Mouse (Mus musculus) heart, embryonic 15.5 days (tissue): ENCODE data around the gene Wdfy3. TPM values are rescaled to one million over a fixed set of nuclear protein-coding genes. Genes with fewer than 3 reads are reported as not detected.
A peak's percentile ranks its signal among the peaks of the same experiment; 100 is the strongest.
"Not testable (repeated sequence)": the region's sequence is repeated elsewhere in the genome, so short reads cannot be mapped to it uniquely, and the experiment has no call there.

Experiments
- ATAC-seq: fragments of 200-750 bp; cut with Nextera tagmentation; replicated peaks from 2 replicates; pipeline ENCODE4 v1.8.0; 2017; ENCODE audit warnings: low read depth, moderate TSS enrichment; ENCODE audit not compliant: insufficient number of reproducible peaks, insufficient read depth, low FRiP score
- H3K27ac ChIP-seq: fragments of 300-500 bp; sonication (generic); 2 replicates; pipeline ENCODE4 v1.5.1; 2015; ENCODE audit warnings: mild to moderate bottlenecking, inconsistent platforms
- H3K27me3 ChIP-seq: fragments of 300-500 bp; sonication (generic); 2 replicates; pipeline ENCODE4 v1.6.1; 2015; ENCODE audit warnings: inconsistent platforms
- H3K36me3 ChIP-seq: fragments of 300-500 bp; sonication (generic); 2 replicates; pipeline ENCODE4 v1.6.1; 2015; ENCODE audit warnings: mild to moderate bottlenecking, inconsistent platforms
- H3K4me1 ChIP-seq: fragments of 300-500 bp; sonication (generic); replicated peaks from 2 replicates; pipeline ENCODE4 v1.6.1; 2015; ENCODE audit warnings: inconsistent platforms
- H3K4me2 ChIP-seq: fragments of 300-500 bp; sonication (generic); 2 replicates; pipeline ENCODE4 v1.6.1; 2015; ENCODE audit warnings: inconsistent platforms, mild to moderate bottlenecking, moderate library complexity
- H3K4me3 ChIP-seq: fragments of 300-500 bp; sonication (generic); 2 replicates; pipeline ENCODE4 v1.5.1; 2015; ENCODE audit warnings: mild to moderate bottlenecking, inconsistent platforms
- H3K9ac ChIP-seq: fragments of 300-500 bp; sonication (generic); 2 replicates; pipeline ENCODE4 v1.6.1; 2015; ENCODE audit warnings: mild to moderate bottlenecking, inconsistent platforms
- H3K9me3 ChIP-seq: fragments of 300-500 bp; sonication (generic); replicated peaks from 2 replicates; pipeline ENCODE4 v1.6.1; 2016; ENCODE audit warnings: inconsistent platforms
- WGBS: fragments of 180-500 bp; shearing (Covaris S2); methylation state at CpG from one replicate; pipeline ENCODE4 v1.1.7; 2015; ENCODE audit warnings: mixed read lengths; 5-methylcytosine and 5-hydroxymethylcytosine counted together
- polyA plus RNA-seq: library from polyadenylated mRNA; unstranded; fragments of >200 nt; fragmentation: Nextera tagmentation; extraction: Ambion mirVana; gene quantifications from 2 replicates; pipeline ENCODE4 v1.2.1, GENCODE M21; 2015

The Wdfy3 gene
- polyA plus RNA-seq, 1 experiment from 2014 or later: 8.7 TPM

DNA sequence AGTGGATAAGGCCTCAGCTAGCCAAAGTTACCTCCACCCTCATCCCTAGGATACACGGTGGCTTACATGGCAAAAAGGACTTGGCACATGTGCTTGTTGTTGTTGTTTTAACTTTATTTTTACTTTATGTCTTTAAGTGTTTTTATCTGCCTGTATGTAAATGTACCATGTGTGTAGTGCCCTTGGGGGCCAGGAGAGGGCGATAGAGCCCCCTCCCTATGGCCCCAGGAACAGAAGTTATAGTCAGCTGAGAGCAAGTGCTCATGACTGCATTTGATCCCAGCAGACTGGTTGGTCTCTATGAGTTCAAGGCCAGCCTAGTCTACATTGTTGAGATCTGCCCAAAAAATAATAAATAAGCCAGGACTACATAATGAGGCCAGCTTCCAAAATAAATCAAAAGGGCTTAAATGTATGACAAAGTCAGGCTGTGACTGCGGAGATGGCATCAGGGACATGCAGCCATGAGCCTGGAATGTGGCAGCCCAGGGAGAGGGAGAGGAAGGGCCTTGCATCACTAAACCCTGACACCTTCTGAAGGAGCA lies 74.2 kb downstream of the Wdfy3 start:
- Histone ChIP-seq H3K9ac (no peak overlapping the region), H3K27me3 (no peaks in the 10 kb centered on the region), H3K27ac (no peak overlapping the region), H3K4me1 (peaks cover 17% of the 10 kb centered on the region), H3K9me3 (no peaks in the 10 kb centered on the region), H3K4me3 (no peak overlapping the region), H3K36me3 (no peaks in the 10 kb centered on the region), H3K4me2 (no peak overlapping the region)
- WGBS: 72% methylated on average over 3 of the region's 3 CpGs
- ATAC-seq: no peak

DNA sequence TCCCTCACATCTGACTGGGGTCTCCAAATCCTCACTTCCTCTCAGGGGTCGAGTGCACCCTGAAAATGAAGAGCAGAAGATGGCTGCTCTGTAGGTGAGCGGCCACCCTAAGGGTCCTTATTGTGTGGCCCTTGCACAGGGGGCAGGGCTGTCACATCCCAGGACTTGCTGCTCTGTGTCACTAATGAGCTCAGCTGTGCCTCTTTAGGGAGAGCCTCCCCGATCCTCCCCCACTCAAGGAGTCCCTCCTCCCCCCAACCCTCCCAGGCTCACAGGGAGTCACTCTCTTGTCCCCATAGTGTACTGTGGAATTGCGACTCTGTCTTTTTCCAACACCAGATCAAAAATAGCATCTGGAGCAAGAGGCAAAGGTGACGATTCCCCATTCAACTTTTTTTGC lies 75.7 kb downstream of the Wdfy3 start:
- H3K9ac ChIP-seq: no peak overlapping the region
- no peaks in the 10 kb centered on the region for H3K36me3 ChIP-seq
- H3K4me3 ChIP-seq: no peak overlapping the region
- H3K27ac ChIP-seq: no peak overlapping the region
- ATAC-seq: no peak
- H3K4me2 ChIP-seq: no peak overlapping the region
- peaks cover 17% of the 10 kb centered on the region for H3K4me1 ChIP-seq
- H3K27me3 ChIP-seq: no peaks in the 10 kb centered on the region
- no peaks in the 10 kb centered on the region for H3K9me3 ChIP-seq
- 33% methylated on average over 5 of the region's 5 CpGs for WGBS

DNA sequence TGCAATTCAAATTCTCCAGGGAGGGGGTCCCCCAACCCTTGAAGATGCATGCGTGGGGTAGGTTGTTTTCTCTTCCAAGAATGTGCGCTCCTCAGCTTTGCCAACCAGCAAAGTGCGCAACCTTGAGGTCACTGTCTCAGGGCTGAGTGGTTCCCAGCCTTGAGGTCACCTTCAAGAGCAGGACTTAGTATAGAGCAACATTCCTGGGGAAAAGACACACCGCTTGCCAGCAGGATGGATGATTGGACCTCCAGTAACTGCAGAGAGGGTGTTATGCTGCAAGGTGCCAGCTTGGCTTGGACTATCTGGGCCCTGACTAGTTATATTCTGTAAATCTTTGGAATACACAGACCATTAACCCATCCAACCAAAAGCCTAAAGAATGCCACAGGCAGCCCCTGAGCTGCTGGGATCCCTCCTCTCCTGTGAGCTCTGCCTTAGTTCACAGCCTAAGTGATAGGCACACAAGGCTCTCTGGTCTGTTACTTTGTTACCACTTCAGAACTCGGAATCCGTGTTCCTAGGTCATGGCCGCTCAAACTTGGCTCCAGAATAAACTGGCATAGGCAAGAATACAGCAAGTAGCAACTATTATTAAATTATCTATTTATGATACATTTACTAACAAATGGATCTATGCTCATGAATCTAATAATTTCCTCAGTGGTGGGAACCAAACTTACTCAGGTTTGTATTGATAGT lies 76.6 kb downstream of the Wdfy3 start:
- Histone ChIP-seq H3K9me3 (no peaks in the 10 kb centered on the region), H3K4me2 (no peak overlapping the region), H3K27me3 (no peaks in the 10 kb centered on the region), H3K9ac (no peak overlapping the region), H3K36me3 (no peaks in the 10 kb centered on the region), H3K4me1 (peaks cover 17% of the 10 kb centered on the region), H3K4me3 (no peak overlapping the region), H3K27ac (no peak overlapping the region)
- 73% methylated on average over 7 of the region's 7 CpGs for WGBS
- ATAC-seq: no peak

DNA sequence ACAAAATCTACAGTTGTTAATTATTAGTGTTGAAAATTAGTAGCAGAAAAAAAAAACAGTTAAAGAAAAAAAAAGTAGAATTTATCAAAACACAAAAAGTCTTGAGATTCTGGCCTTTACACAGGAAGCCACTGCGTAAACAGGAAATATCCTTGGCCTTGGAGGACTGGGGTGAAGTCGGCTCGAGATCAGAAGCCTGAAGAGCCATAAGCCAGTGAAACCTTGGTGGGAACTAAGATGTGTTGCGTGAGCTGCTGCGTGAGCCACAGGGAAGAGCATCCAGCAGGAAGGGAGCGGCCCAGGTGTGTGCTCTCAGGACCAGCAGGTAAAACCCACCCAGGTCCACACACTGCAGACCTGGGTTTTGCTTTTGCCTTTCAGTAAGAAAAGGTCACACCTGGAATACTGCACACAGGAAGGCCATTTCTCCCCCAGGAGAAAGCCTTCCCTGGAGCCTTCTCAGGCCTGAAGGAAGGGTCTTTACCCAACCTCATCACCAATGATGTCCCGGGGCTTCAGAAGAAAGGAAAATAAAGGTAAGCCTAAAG lies 79.3 kb downstream of the Wdfy3 start:
- 0 out of 2 replicates have a peak, but pooled peaks have one; percentile 27 for ATAC-seq
- no peaks in the 10 kb centered on the region for H3K36me3 ChIP-seq
- WGBS: 77% methylated on average over 7 of the region's 7 CpGs
- H3K27ac ChIP-seq: no peak overlapping the region
- H3K4me2 ChIP-seq: no peak overlapping the region
- H3K27me3 ChIP-seq: no peaks in the 10 kb centered on the region
- H3K9me3 ChIP-seq: no peaks in the 10 kb centered on the region
- no peak overlapping the region for H3K4me3 ChIP-seq
- H3K4me1 ChIP-seq: peaks cover 17% of the 10 kb centered on the region
- no peak overlapping the region for H3K9ac ChIP-seq

DNA sequence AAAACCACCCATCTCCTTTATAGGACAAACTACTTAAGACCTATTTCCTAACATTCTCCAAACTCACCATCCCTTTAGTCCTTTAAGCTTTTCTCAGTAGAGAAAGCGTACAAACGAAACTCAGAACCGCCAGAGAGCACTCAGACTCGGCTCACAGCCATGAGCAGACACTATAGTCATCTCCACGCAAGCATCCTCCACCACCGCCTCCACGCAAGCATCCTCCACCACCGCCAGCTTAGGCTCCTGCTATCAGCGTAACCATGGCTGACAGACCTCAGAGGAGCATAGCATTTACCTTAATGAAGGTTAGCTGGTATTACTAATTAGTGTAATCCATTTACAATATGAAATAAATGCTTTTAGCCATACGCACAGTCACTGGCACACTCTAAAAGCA lies 81.2 kb downstream of the Wdfy3 start:
- peaks cover 10% of the 10 kb centered on the region for H3K4me1 ChIP-seq

DNA sequence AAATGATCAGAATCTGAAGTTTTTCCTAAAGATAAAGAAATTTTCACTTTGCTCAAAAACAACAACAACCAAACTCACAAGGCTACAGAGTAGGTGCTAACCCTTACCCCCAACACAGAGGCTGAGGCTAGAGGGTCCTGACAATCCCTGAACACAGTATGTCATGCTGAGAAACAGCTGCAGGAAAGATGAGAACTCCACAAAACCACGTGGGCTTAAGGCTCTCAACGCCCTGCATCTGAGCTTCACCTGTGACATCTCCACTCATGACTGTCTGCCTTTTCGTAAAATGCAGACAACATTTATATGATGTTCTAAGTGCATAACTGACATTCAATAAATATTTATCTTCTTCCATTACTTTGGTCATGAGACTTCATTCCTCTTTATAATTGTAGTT lies 83.0 kb downstream of the Wdfy3 start:
- Histone ChIP-seq H3K27me3 (no peaks in the 10 kb centered on the region), H3K9me3 (no peaks in the 10 kb centered on the region), H3K4me3 (no peak overlapping the region), H3K27ac (no peak overlapping the region), H3K36me3 (no peaks in the 10 kb centered on the region), H3K4me1 (0 out of 2 replicates have a peak, but pooled peaks cover 4% of the 10 kb centered on the region), H3K4me2 (no peak overlapping the region), H3K9ac (no peak overlapping the region)
- 76% methylated on average over 3 of the region's 3 CpGs for WGBS
- no peak for ATAC-seq

More for the DNA sequence above, 81.2 kb downstream of the Wdfy3 start:
- Histone ChIP-seq H3K4me2 (no peak overlapping the region), H3K9ac (no peak overlapping the region), H3K4me3 (no peak overlapping the region), H3K9me3 (no peaks in the 10 kb centered on the region), H3K27me3 (no peaks in the 10 kb centered on the region), H3K36me3 (no peaks in the 10 kb centered on the region), H3K27ac (no peak overlapping the region)
- WGBS: 91% methylated on average over 10 of the region's 10 CpGs
- no peak for ATAC-seq

DNA sequence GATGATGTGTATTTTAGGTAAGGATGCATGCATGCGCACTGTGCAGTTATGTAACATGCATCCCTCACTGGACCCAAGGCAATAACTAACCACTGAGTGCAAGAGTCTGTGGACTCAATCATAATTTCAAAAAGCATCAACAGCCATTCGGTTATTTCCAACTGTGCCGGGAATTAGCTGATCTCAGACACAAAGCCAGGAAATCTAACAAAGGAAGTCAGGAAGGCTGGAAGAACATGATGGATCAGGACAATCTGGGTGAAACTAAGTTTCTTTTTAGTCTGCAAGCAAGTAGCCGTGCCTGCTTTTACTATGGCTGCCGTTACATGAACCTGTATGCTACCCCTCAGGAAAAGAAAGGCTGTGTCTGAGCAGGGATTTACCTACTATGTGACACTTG lies 87.5 kb downstream of the Wdfy3 start:
- Histone ChIP-seq H3K4me2 (no peak overlapping the region), H3K36me3 (peaks cover 8% of the 10 kb centered on the region), H3K9ac (no peak overlapping the region), H3K4me3 (no peak overlapping the region), H3K9me3 (no peaks in the 10 kb centered on the region), H3K27ac (peak overlapping the region; percentile 48), H3K27me3 (no peaks in the 10 kb centered on the region), H3K4me1 (0 out of 2 replicates have a peak, but pooled peaks cover 3% of the 10 kb centered on the region)
- 77% methylated on average over 5 of the region's 5 CpGs for WGBS
- ATAC-seq: no peak

DNA sequence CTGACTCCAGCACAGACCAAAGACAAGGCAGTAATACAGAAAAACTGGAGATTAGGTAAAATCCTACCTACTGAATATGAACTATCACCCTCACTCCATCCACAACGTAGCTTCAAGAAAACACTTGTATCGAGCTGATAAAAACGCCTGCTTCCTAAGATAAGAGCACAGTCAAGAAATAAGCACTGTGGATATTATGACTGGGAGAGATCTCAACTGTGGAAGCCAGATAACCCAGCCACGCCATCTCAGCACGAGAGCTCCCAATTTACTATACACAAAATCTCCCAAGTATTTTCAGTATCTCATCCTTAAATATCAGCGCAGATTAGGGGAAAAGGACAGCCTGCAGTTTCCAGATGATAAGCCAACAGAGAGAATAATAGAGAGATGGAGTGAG lies 90.1 kb downstream of the Wdfy3 start:
- Histone ChIP-seq H3K27me3 (no peaks in the 10 kb centered on the region), H3K9ac (no peak overlapping the region), H3K27ac (no peak overlapping the region), H3K4me3 (no peak overlapping the region), H3K9me3 (no peaks in the 10 kb centered on the region), H3K4me1 (0 out of 2 replicates have a peak, but pooled peaks cover 3% of the 10 kb centered on the region), H3K36me3 (peaks cover 8% of the 10 kb centered on the region), H3K4me2 (no peak overlapping the region)
- 58% methylated on average over 6 of the region's 6 CpGs for WGBS
- ATAC-seq: no peak

DNA sequence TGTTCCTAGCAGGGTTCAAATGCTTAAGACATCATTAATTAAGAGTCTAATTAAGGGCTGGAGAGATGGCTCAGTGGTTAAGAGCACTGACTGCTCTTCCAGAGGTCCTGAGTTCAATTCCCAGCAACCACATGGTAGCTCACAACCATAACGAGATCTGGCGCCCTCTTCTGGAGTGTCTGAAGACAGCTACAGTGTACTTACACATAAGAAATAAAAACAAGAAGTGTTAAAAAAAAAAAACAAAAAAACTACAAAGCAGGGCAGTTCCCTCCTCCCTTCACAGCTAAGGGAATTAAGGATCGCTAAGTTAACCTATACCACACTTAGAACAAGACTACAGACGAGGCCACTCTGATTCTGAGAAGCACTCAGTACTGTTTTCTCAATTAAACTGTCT lies 97.1 kb downstream of the Wdfy3 start:
- not testable (repeated sequence) for ATAC-seq, H3K4me2 ChIP-seq, H3K36me3 ChIP-seq, H3K27me3 ChIP-seq, H3K27ac ChIP-seq, H3K9ac ChIP-seq, H3K9me3 ChIP-seq, H3K4me3 ChIP-seq
- peaks cover 12% of the 10 kb centered on the region; the same call in 1 of the 2 replicates for H3K4me1 ChIP-seq
- 68% methylated on average over 4 of the region's 4 CpGs for WGBS

DNA sequence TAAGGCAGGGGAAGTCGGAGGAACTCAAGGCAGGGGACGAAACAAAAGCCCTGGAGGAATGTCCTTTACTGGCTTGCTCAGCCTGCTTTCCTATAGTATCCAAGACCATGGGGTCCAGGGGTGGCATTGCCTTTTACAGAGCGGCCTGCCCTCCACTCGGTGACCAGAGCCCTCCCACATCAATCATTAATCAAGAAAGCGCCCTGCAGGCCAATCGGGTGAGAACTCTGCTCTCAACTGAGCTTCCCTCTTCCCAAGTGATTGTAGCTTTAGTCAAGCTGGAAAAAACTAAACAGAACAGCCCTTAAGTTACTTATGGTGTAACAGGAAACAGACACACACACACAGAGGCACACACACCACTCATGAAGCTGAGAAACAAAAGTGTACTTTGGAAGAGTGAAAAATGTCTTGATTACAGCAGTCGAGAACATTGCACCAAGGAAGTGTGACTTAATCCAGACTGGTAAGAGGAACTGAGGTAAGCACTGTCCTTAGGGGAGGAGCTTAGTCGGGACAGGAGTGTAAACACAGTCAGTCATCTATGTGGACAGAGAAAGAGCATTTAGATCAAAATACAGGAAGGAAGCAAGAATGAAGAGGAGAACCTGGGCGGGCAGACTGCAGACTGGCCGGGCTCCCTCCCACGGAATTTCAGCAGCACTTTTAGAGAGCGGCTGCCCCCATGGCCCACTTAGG lies 101.4 kb downstream of the Wdfy3 start:
- 41% methylated on average over 12 of the region's 12 CpGs for WGBS

DNA sequence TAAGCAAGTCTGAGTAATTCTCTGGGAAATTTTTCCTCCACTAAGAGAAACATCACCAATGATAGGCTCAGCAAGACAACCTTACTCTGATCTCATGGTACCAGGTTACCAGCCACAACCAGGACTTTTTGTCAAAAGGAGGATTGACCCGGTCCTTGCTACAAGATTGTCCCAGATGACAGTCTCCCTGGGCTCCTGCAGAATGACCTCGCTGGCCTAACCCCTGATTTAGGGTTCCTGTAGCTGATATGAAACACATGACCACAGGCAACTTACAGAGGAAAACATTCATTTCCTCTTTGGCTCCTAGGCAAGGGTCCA lies 101.9 kb downstream of the Wdfy3 start:
- no peak overlapping the region for H3K4me2 ChIP-seq
- H3K27ac ChIP-seq: peak overlapping the region; percentile 84
- 55% methylated on average over 2 of the region's 2 CpGs for WGBS
- no peaks in the 10 kb centered on the region for H3K27me3 ChIP-seq
- H3K9ac ChIP-seq: no peak overlapping the region
- H3K4me1 ChIP-seq: peaks cover 20% of the 10 kb centered on the region
- peaks cover 3% of the 10 kb centered on the region; the same call in 1 of the 2 replicates for H3K36me3 ChIP-seq
- ATAC-seq: no peak
- no peaks in the 10 kb centered on the region for H3K9me3 ChIP-seq
- H3K4me3 ChIP-seq: no peak overlapping the region

More for the DNA sequence above, 101.4 kb downstream of the Wdfy3 start:
- H3K4me2 ChIP-seq: peak overlapping the region; percentile 9; the same call in 1 of the 2 replicates
- no peaks in the 10 kb centered on the region for H3K27me3 ChIP-seq
- ATAC-seq: peak; percentile 78
- no peaks in the 10 kb centered on the region for H3K9me3 ChIP-seq
- no peak overlapping the region for H3K9ac ChIP-seq
- H3K4me1 ChIP-seq: peaks cover 15% of the 10 kb centered on the region
- H3K27ac ChIP-seq: peak overlapping the region; percentile 84
- no peak overlapping the region for H3K4me3 ChIP-seq
- H3K36me3 ChIP-seq: peaks cover 3% of the 10 kb centered on the region; the same call in 1 of the 2 replicates
